Mouse (Mus musculus) E14TG2a.4 (cell line): ENCODE measurements at regions not wholly inside any gene's neighbourhood (a gene's known extent, or its start where the extent isn't known, plus 50 kb on each side); places are given as distances from the start of the nearest gene placed in this dataset.

Experiments used
- CTCF ChIP-seq: conservative IDR thresholded peaks from 2 replicates; pipeline ENCODE4 v1.5.1; 2014; ENCODE audit warnings: low read length
- NANOG ChIP-seq: IDR thresholded peaks from 2 replicates; pipeline ENCODE4 v1.6.1; 2014; ENCODE audit warnings: borderline replicate concordance, low read length, mixed read lengths

DNA sequence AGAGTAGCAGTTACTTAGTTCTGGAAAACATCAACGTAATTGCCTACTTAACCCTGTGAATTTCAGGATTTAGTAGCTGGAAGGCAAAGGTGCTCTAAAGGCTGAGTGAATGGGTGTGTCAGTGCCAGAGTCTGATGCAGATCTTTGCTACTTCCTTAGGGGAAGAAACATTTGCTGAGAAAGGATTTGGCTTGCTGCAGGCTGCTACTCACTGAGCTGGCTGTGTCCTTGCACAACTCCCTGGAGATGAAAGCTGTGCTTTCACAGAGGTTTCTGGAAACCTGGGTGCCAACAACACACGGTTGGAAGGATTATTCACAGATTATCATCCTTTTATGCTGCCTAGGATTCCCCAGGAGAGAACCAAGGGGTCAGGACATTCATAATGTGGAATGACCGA is 94.0 kb upstream of the Fut8 start:
- TF ChIP-seq CTCF (no peak), NANOG (no peak)
